Mouse (Mus musculus) stomach, embryonic 15.5 days (tissue): ENCODE measurements at regions not wholly inside any gene's neighbourhood (a gene's known extent, or its start where the extent isn't known, plus 50 kb on each side); places are given as distances from the start of the nearest gene placed in this dataset.
A peak's percentile ranks its signal among the peaks of the same experiment; 100 is the strongest.

Experiments used
- ATAC-seq: fragments of 200-750 bp; cut with Nextera tagmentation; 2 replicates; pipeline ENCODE4 v1.8.0; 2017; ENCODE audit warnings: low read depth, moderate number of reproducible peaks, moderate TSS enrichment; ENCODE audit not compliant: insufficient read depth, low FRiP score
- H3K27ac ChIP-seq: fragments of 300-500 bp; sonication (generic); 2 replicates; pipeline ENCODE4 v1.5.1; 2015; ENCODE audit warnings: mild to moderate bottlenecking, inconsistent platforms
- H3K27me3 ChIP-seq: fragments of 300-500 bp; sonication (generic); replicated peaks from 2 replicates; pipeline ENCODE4 v1.6.1; 2015; ENCODE audit warnings: inconsistent platforms
- H3K36me3 ChIP-seq: fragments of 300-500 bp; sonication (generic); 2 replicates; pipeline ENCODE4 v1.6.1; 2015; ENCODE audit warnings: inconsistent platforms
- H3K4me1 ChIP-seq: fragments of 300-500 bp; sonication (generic); 2 replicates; pipeline ENCODE4 v1.6.1; 2015; ENCODE audit warnings: inconsistent platforms
- H3K4me2 ChIP-seq: fragments of 300-500 bp; sonication (generic); 2 replicates; pipeline ENCODE4 v1.6.1; 2015; ENCODE audit warnings: mild to moderate bottlenecking, inconsistent platforms
- H3K4me3 ChIP-seq: fragments of 300-500 bp; sonication (generic); replicated peaks from 2 replicates; pipeline ENCODE4 v1.5.1; 2015; ENCODE audit warnings: inconsistent platforms
- H3K9ac ChIP-seq: fragments of 300-500 bp; sonication (generic); 2 replicates; pipeline ENCODE4 v1.6.1; 2015; ENCODE audit warnings: inconsistent platforms
- H3K9me3 ChIP-seq: fragments of 300-500 bp; sonication (generic); 2 replicates; pipeline ENCODE4 v1.6.1; 2016; ENCODE audit warnings: inconsistent platforms
- WGBS: fragments of 180-500 bp; shearing (Covaris S2); methylation state at CpG from one replicate; pipeline ENCODE4 v1.1.7; 2015; 5-methylcytosine and 5-hydroxymethylcytosine counted together

- H3K9me3 ChIP-seq = no peaks in the 10 kb centered on the region
- H3K9ac ChIP-seq = no peak overlapping the region
- ATAC-seq = peak; percentile 61; the same call in 1 of the 2 replicates
- H3K4me3 ChIP-seq = no peak overlapping the region
- no peaks in the 10 kb centered on the region for H3K27me3 ChIP-seq
- no peak overlapping the region for H3K4me2 ChIP-seq
- no peaks in the 10 kb centered on the region for H3K36me3 ChIP-seq
- H3K4me1 ChIP-seq = peaks cover 11% of the 10 kb centered on the region; the same call in 1 of the 2 replicates
- 26% methylated on average over 3 of the region's 3 CpGs for WGBS
- peak overlapping the region; percentile 28; the same call in 1 of the 2 replicates for H3K27ac ChIP-seq
Observed at GRCm38 (mm10) chr13:60420842-60421696, 180.7 kb upstream of the Dapk1 start.

DNA sequence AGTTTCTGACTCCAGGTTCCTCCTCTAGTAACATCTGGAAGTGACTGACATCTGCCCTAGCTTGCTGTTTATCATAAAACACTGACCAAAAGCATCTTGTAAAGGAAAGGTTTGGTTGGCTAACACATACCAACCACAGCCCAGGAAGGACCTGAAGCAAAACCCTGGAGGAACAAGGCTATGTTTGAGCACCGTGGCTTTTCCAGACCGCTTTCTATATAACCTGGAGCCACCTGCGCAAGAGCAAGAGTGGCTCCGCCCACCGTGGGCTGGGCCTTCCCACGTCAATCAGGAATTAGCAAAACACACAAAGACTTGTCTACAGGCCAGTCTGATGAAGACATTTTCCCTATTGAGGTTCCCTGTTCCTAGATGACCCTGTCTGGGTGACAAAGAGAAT is 177.5 kb upstream of the Dapk1 start:
- Histone ChIP-seq H3K9me3 (no peaks in the 10 kb centered on the region), H3K4me2 (no peak overlapping the region), H3K9ac (no peak overlapping the region), H3K27ac (no peak overlapping the region), H3K27me3 (no peaks in the 10 kb centered on the region), H3K36me3 (no peaks in the 10 kb centered on the region), H3K4me3 (no peak overlapping the region), H3K4me1 (peaks cover 11% of the 10 kb centered on the region; the same call in 1 of the 2 replicates)
- WGBS = 57% methylated on average over 6 of the region's 6 CpGs
- no peak for ATAC-seq

DNA sequence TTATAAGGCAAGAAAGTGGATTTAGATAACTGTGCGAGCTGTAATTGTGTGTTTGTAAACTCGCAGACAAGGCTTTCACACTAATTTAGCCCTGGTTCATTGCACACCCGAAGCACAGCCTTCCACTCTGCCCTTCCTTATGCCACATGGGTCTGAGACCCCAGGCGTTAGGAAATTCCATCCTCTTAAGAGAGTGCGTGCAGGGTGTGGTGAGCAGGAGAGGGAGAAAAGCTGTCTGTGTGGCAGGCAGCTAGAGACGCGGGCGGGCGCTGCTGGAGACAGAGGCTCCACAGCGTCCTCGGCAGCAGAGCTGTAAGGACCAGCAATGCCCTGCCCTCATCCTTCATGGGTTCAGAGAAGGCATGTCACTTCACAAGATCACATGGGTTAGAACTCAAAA is 176.6 kb upstream of the Dapk1 start:
- no peaks in the 10 kb centered on the region for H3K27me3 ChIP-seq

DNA sequence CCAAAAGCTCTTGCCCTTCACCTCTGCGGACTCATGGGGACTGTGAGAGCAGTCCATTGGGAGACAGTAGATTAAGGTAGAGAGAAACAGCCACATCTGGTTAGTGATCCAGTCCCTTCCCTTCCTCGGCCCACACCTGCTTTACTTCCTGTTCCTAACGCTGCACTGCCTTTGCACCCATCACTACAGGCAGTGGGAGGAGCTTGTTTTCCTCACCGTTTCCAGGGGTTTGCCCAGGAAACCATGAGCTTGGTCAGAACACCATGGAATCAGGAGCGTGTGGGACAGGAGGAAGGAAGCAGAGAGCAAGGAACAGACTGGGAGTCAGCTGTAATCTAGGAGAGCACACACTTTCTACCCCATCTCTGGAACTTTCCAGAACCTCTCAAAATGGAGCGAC is 176.2 kb upstream of the Dapk1 start:
- 80% methylated on average over 6 of the region's 6 CpGs for WGBS
- Histone ChIP-seq H3K4me1 (peaks cover 9% of the 10 kb centered on the region; the same call in 1 of the 2 replicates), H3K27ac (no peak overlapping the region), H3K9ac (no peak overlapping the region), H3K4me2 (no peak overlapping the region), H3K36me3 (no peaks in the 10 kb centered on the region), H3K4me3 (no peak overlapping the region), H3K9me3 (no peaks in the 10 kb centered on the region), H3K27me3 (no peaks in the 10 kb centered on the region)
- ATAC-seq = no peak

More for the DNA sequence above, 176.6 kb upstream of the Dapk1 start:
- H3K9ac ChIP-seq = no peak overlapping the region
- no peaks in the 10 kb centered on the region for H3K9me3 ChIP-seq
- no peak overlapping the region for H3K4me2 ChIP-seq
- no peak overlapping the region for H3K27ac ChIP-seq
- no peak overlapping the region for H3K4me3 ChIP-seq
- peaks cover 11% of the 10 kb centered on the region; the same call in 1 of the 2 replicates for H3K4me1 ChIP-seq
- ATAC-seq = no peak
- H3K36me3 ChIP-seq = no peaks in the 10 kb centered on the region
- WGBS = 61% methylated on average over 11 of the region's 11 CpGs

DNA sequence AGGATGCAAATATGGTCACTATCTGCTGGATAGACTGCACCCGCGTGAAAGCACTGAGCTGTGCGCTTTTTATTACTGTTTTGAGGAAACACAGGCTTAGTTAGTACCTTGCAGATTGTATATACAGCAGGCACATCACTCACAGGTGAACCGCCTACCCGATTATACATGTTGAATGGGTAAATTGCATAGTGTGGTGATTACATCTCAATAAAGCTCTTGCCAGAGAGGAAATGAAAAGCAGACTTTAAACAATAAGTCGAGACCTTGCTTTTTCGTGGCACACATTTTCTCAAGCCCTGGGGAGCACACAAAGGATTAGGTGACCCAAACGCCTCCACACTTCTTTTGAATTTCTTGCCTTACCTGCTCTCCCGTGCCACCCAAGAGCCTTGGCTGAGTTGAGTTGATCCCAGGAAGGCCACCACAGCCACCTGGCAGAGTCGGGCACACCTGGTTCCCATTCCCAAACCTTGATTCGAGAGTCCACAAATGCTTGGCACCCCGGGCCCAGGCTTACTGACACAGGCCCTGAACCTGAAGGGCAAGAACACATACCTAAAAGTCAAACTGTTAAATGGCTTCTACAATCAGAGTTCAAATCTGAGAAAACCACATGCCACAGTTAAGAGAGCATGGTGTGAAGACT is 175.4 kb upstream of the Dapk1 start:
- H3K4me3 ChIP-seq = no peak overlapping the region
- WGBS = 82% methylated on average over 12 of the region's 12 CpGs

DNA sequence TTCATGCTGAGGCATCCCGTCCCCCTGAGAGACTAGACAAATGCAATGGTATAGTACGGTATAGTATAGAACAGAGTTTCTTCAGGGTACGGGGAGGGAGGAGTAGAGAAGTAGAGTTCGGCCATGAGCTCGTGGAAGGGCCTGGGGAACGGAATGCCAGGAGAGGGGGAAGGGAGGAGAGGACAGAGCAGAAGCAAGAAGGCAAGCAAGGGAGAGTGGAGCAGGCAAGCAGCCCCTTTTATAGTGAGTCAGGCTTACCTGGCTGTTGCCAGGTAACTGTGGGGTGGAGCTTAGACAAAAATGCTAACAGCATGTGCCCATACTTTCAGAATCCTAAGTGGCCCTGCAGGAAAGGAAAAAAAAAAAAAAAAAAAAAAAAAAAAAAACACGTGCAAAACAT is 174.7 kb upstream of the Dapk1 start:
- H3K9me3 ChIP-seq = no peaks in the 10 kb centered on the region
- H3K4me2 ChIP-seq = no peak overlapping the region
- 49% methylated on average over 7 of the region's 7 CpGs for WGBS
- 0 out of 2 replicates have a peak, but pooled peaks have one; percentile 22 for ATAC-seq
- H3K36me3 ChIP-seq = no peaks in the 10 kb centered on the region
- H3K4me3 ChIP-seq = no peak overlapping the region
- H3K4me1 ChIP-seq = 0 out of 2 replicates have a peak, but pooled peaks cover 3% of the 10 kb centered on the region
- no peak overlapping the region for H3K27ac ChIP-seq
- no peaks in the 10 kb centered on the region for H3K27me3 ChIP-seq
- no peak overlapping the region for H3K9ac ChIP-seq

More for the DNA sequence above, 175.4 kb upstream of the Dapk1 start:
- Histone ChIP-seq H3K36me3 (no peaks in the 10 kb centered on the region), H3K27ac (no peak overlapping the region), H3K9ac (no peak overlapping the region), H3K4me2 (no peak overlapping the region), H3K9me3 (no peaks in the 10 kb centered on the region), H3K27me3 (no peaks in the 10 kb centered on the region), H3K4me1 (0 out of 2 replicates have a peak, but pooled peaks cover 3% of the 10 kb centered on the region)
- no peak for ATAC-seq

DNA sequence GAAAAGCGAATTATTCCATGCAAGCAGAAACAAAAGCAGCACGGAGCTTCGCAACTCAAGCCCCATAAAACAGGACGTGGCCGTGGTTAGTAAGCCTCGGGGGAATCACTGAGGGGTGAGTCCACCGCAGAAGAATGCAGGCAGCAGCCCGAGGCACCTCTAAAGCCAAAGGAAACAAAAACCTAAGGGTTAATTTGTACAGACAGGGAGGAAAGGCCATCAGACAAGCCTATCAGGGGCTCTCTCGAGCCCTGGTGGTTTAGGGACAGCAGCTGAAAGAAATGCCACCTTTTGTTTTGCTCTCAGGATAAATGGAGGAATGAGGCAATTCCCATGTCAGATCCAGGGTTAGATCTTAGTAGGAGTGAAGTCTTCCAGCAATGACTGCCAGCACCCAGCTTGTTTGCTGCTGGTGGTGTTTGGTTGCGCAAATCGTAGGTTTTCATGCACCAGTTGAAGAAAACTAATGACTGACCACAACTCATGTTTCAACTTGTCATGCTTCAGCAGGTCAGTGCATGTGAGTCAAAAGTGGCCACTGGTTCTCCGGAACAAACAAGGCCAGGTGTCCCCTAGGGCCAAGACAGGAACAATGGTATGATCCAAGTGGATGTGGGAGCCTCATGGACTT is 173.9 kb upstream of the Dapk1 start:
- Histone ChIP-seq H3K27ac (no peak overlapping the region), H3K4me2 (no peak overlapping the region), H3K36me3 (no peaks in the 10 kb centered on the region), H3K9ac (no peak overlapping the region), H3K4me3 (no peak overlapping the region), H3K9me3 (no peaks in the 10 kb centered on the region), H3K27me3 (no peaks in the 10 kb centered on the region), H3K4me1 (0 out of 2 replicates have a peak, but pooled peaks cover 3% of the 10 kb centered on the region)
- ATAC-seq = no peak
- 35% methylated on average over 12 of the region's 12 CpGs for WGBS

GRCm38 (mm10) chr13:60429148-60429547 is 172.6 kb upstream of the Dapk1 start:
- no peak overlapping the region for H3K9ac ChIP-seq
- H3K4me2 ChIP-seq = no peak overlapping the region
- H3K27me3 ChIP-seq = no peaks in the 10 kb centered on the region
- H3K9me3 ChIP-seq = no peaks in the 10 kb centered on the region
- no peaks in the 10 kb centered on the region for H3K36me3 ChIP-seq
- no peak overlapping the region for H3K4me3 ChIP-seq
- 0 out of 2 replicates have a peak, but pooled peaks cover 3% of the 10 kb centered on the region for H3K4me1 ChIP-seq
- 76% methylated on average over 3 of the region's 3 CpGs for WGBS
- no peak for ATAC-seq
- no peak overlapping the region for H3K27ac ChIP-seq

DNA sequence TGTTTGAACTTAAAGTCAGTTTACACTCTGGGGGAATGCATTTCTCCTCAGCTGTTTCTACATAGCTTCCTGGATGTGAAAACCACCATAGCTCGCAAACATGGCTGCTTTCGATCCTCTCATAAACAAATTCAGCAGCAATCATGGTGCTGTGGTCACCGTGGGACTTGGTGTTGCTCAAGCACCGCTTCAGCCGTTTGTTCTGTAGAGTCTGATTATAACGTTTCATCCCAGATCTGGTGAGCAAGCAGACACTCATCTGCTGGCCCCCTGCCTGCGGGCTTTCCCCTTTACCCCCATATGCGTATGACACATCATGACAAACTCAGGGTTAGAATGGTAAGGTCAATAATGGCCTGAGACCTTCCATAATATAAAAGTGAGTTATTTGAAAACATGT is 170.3 kb upstream of the Dapk1 start:
- H3K9ac ChIP-seq = no peak overlapping the region
- no peak overlapping the region for H3K4me2 ChIP-seq
- ATAC-seq = no peak
- H3K27me3 ChIP-seq = no peaks in the 10 kb centered on the region
- 0 out of 2 replicates have a peak, but pooled peaks cover 2% of the 10 kb centered on the region for H3K4me1 ChIP-seq
- no peaks in the 10 kb centered on the region for H3K9me3 ChIP-seq
- WGBS = 84% methylated on average over 8 of the region's 8 CpGs
- H3K27ac ChIP-seq = no peak overlapping the region
- H3K4me3 ChIP-seq = no peak overlapping the region
- H3K36me3 ChIP-seq = no peaks in the 10 kb centered on the region

DNA sequence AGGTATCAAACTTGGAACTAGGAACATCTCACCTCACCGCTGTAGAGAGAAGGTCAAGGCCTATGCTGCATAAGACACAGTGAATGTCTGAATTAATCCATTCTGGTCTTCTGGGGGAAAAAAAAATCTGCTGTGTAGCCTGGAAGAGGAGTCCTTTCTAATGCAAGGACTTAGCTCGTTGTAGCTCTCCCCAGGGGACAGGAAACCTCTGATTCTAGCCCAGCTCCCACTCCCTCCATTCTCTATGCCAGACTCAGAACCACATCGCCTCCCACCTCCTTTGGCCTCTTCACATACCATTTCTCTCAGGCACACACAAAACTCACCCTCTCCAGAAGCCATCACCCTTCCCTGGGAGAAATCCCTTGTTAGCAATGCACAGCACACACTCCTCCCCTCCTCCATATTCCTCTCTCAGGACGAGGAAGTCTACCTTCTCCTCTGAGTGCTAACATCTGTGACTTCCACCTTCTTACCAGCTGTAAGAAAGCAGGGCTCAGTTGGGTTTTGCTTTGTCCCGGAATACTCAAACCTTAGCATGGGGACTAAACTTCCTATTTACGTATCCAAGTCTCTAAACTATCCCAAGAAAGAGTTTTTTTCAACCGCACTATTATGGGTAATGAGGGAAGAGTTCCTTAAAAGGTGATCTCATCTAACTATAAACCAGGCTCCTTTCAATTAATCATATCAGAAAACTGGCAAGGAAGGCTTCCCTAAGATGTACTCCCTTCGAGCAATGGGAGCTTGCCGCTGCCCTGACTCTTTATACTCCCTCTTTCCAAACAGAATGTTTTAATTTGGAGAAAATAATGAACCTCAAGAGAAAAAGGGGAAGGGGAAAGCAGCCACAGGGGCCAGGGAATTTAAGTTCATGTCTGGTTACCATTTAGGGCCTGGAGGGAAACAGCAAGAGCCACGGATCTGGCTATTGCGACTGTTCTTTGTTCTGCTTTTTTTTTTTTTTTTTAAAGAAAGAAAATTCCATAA is 167.2 kb upstream of the Dapk1 start:
- 49% methylated on average over 11 of the region's 11 CpGs for WGBS
- Histone ChIP-seq H3K4me3 (no peak overlapping the region), H3K36me3 (no peaks in the 10 kb centered on the region), H3K27ac (peak overlapping the region; percentile 79), H3K4me1 (0 out of 2 replicates have a peak, but pooled peaks cover 2% of the 10 kb centered on the region), H3K9ac (no peak overlapping the region), H3K27me3 (no peaks in the 10 kb centered on the region), H3K9me3 (no peaks in the 10 kb centered on the region), H3K4me2 (no peak overlapping the region)
- 0 out of 2 replicates have a peak, but pooled peaks have one; percentile 43 for ATAC-seq

- H3K27ac ChIP-seq = peak overlapping the region; percentile 79
- no peak overlapping the region for H3K9ac ChIP-seq
- no peaks in the 10 kb centered on the region for H3K9me3 ChIP-seq
- no peak overlapping the region for H3K4me3 ChIP-seq
- H3K27me3 ChIP-seq = no peaks in the 10 kb centered on the region
- no peak for ATAC-seq
- no peaks in the 10 kb centered on the region for H3K36me3 ChIP-seq
- H3K4me1 ChIP-seq = 0 out of 2 replicates have a peak, but pooled peaks cover 2% of the 10 kb centered on the region
- no peak overlapping the region for H3K4me2 ChIP-seq
- 23% methylated on average over 5 of the region's 5 CpGs for WGBS
Observed at GRCm38 (mm10) chr13:60435333-60435732, 166.4 kb upstream of the Dapk1 start.
